Mouse (Mus musculus): ENCODE results near the gene Spint2.

GRCm38 (mm10) chr7:29309749-29310148, 28.0 kb upstream of the Spint2 start:
- TF ChIP-seq CTCF (IDR thresholded peaks at IDR 0.05; ENCODE audit: low read depth) = no peak
- TF ChIP-seq EP300 (IDR thresholded peaks at IDR 0.05; ENCODE audit: low read depth) = no peak
